Mouse (Mus musculus) myocyte (in vitro differentiated cells): ENCODE data around the gene Rreb1.

Experiments used
- POLR2A ChIP-seq: IDR thresholded peaks from one replicate; pipeline ENCODE4 v1.6.1; 2011; ENCODE audit warnings: low read depth, mild to moderate bottlenecking, control low read depth, moderate library complexity; ENCODE audit not compliant: insufficient read length
- TCF12 ChIP-seq: IDR thresholded peaks from one replicate; pipeline ENCODE4 v1.6.1; 2011; ENCODE audit warnings: mild to moderate bottlenecking, control low read depth; ENCODE audit not compliant: poor library complexity, insufficient read depth, severe bottlenecking

- TF ChIP-seq TCF12 (no peak), POLR2A (no peak)
Measured at GRCm38 (mm10) chr13:37821413-37821812, 43.2 kb downstream of the Rreb1 start.
